Mouse (Mus musculus): ENCODE data around the gene Chd9.

DNA sequence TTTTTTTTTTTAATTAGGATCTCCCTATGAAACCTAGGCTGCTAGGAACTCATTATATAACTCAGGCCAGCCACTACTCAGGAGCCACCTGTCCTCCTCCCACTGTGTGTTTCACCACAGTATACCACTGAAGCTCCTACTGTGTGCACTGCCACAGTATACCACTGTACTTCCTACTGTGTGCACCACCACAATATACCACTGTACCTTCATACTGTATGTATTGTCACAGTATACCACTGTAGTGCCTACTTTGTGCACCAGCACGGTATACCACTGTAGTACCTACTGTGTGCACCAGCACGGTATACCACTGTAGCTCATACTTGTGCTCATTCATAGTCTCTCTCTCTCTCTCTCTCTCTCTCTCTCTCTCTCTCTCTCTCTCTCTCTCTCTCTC lies 29.9 kb downstream of the Chd9 start:
- TF ChIP-seq POLR2A (IDR thresholded peaks at IDR 0.05; ENCODE audit: low read depth, low read length): no peak
- no peak for TF ChIP-seq CTCF (IDR thresholded peaks at IDR 0.05; ENCODE audit: extremely low read depth, insufficient read depth, insufficient read length, insufficient replicate concordance)

All from spleen, adult 2 months (tissue).